Mouse (Mus musculus) megakaryocyte, embryonic 14.5 days (primary cell): ENCODE measurements at regions not wholly inside any gene's neighbourhood (a gene's known extent, or its start where the extent isn't known, plus 50 kb on each side); places are given as distances from the start of the nearest gene placed in this dataset.

Experiments
- FLI1 ChIP-seq: IDR thresholded peaks from 2 replicates; pipeline ENCODE4 v1.6.1; 2012; ENCODE audit warnings: low read length, inconsistent platforms, mixed read lengths
- GATA1 ChIP-seq: IDR thresholded peaks from 3 replicates; pipeline ENCODE4 v1.6.1; 2012; ENCODE audit warnings: mixed read lengths, low read length, inconsistent platforms, borderline replicate concordance

- no peak for TF ChIP-seq FLI1
- TF ChIP-seq GATA1, result no peak
Observed at GRCm38 (mm10) chr2:45197342-45197741, 80.1 kb upstream of the Zeb2 start.
